Mouse (Mus musculus): Measurements from ENCODE around the gene Tgfbr2. TPM values are rescaled to one million over a fixed set of nuclear protein-coding genes. Genes with fewer than 3 reads are reported as not detected.

The Tgfbr2 gene
- total RNA-seq (2022), result 10 to 100 TPM; 33.5 to 39.3 (median 35.0) TPM

GRCm38 (mm10) chr9:116174481-116175461 lies at the start of gene Tgfbr2:
Gene Tgfbr2, minus strand, starts transcription at chr9:116175360.
- DNase-seq (ENCODE audit: low spot score), result peak; percentile 86

GRCm38 (mm10) chr9:116223368-116223767 lies 48.2 kb upstream of the Tgfbr2 start:
- no peak for DNase-seq (ENCODE audit: low spot score)

DNA sequence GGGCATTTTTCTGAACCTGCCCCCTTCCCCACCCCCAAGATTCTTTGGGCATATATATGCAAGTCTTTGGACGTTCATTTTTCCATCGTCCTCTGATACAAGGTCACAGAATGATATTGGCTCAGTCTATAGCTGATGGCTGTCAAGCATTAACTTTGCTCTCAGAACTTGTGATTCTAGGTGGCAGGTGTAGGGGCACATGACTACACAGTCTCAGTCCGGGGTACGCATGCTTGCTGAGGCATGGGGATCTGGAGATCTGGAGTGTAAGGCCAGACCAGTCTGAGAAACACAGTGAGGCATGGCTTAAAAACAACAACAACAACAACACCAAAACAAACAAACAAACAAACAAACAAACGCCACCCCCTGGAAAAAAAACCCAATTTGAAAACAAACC lies 47.5 kb upstream of the Tgfbr2 start:
- no peak for DNase-seq (ENCODE audit: low spot score)

- DNase-seq (ENCODE audit: low spot score), result no peak
Observed at GRCm38 (mm10) chr9:116222000-116222399, 46.8 kb upstream of the Tgfbr2 start.

GRCm38 (mm10) chr9:116221565-116221964 lies 46.4 kb upstream of the Tgfbr2 start:
- DNase-seq (ENCODE audit: low spot score), result no peak

GRCm38 (mm10) chr9:116220616-116221015 lies 45.5 kb upstream of the Tgfbr2 start:
- DNase-seq (ENCODE audit: low spot score), result no peak

GRCm38 (mm10) chr9:116220159-116220515 lies 45.0 kb upstream of the Tgfbr2 start:
- DNase-seq (ENCODE audit: low spot score), result no peak

DNA sequence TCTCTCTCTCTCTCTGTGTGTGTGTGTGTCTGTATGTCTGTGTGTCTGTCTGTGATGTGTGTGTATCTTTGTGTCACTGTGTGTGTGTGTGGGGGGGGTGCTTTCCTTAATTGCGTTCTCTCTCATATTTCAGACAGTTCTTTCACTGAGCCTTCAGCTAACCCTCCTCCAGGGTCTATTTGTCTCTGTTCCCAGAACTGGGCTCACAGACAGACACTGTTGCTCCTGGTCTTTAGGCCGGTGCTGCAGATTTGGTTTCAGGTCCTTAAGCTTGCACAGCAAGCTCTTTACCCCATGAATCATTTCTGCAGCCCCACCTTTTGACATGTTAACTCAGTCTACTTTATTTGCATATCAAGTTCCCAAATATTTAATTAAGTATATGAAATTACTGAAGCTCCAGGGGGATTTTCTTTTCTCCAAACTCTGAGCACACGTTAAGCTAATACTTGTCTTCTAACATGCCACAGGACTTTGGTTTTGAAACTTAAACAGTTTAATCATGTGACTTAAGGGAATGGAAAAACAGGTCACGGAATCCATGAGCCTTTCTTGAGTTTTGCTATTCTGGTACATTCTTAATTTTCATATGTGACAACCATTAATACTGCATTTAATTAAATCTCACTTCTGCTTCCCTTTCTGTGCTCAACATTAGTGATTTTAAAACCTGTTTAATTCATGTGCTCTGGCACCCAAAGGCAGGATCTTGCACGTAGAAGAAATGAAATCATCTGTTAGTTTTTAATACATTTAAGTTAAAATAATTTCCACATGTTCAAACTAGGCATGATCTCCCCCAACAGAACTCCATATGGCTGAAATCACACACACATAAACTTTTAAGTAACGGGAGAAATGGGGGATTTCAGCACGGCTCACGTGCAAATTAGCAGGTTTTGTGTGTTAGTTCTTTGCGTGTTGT lies 44.3 kb upstream of the Tgfbr2 start:
- no peak for DNase-seq (ENCODE audit: low spot score)

- DNase-seq (ENCODE audit: low spot score), result peak; percentile 72
Observed at GRCm38 (mm10) chr9:116218780-116219179, 43.6 kb upstream of the Tgfbr2 start.

GRCm38 (mm10) chr9:116217099-116217498 lies 41.9 kb upstream of the Tgfbr2 start:
- DNase-seq (ENCODE audit: low spot score), result no peak

GRCm38 (mm10) chr9:116216677-116217076 lies 41.5 kb upstream of the Tgfbr2 start:
- DNase-seq (ENCODE audit: low spot score), result no peak

DNA sequence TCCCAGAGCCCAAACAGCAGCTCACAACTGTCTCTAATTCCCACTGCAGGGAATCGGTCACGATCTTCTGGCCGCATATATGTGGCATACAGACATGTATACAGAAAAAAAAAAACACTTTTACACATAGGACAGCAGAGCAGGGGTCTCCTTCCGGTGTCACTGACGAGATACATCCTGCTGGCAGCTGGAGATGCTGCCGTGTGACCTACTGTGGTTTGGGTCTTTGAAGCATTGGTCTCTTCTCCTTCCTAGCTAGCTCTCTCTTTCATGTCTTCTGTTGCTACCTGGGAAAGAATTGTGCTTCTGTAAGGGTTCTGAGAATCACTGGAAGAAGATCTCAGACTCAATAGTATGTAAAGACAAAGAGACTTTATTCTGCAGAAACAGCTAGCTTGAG lies 39.1 kb upstream of the Tgfbr2 start:
- DNase-seq (ENCODE audit: low spot score), result no peak

GRCm38 (mm10) chr9:116212915-116213619 lies 37.9 kb upstream of the Tgfbr2 start:
- DNase-seq (ENCODE audit: low spot score), result peak; percentile 41

- DNase-seq (ENCODE audit: low spot score), result no peak
Observed at GRCm38 (mm10) chr9:116212069-116212468, 36.9 kb upstream of the Tgfbr2 start.

- no peak for DNase-seq (ENCODE audit: low spot score)
Observed at GRCm38 (mm10) chr9:116208169-116208904, 33.2 kb upstream of the Tgfbr2 start.

GRCm38 (mm10) chr9:116206901-116207300 lies 31.7 kb upstream of the Tgfbr2 start:
- DNase-seq (ENCODE audit: low spot score), result no peak

DNA sequence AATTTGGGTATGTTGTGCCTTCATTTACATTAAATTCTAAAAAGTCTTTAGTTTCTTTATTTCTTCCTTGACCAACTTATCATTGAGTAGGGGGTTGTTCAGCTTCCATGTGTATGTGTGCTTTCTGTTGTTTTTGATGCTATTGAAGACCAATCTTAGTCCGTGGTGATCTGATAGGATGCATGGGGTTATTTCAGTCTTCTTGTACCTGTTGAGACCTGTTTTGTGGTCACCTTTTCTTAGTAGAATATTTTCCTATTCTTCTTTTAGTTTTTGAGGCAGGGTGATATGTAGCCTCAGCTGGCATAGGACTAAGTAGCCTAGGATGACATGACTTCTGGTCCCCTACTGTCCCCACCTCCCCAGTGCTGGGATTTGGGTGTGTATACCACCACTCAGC lies 28.5 kb upstream of the Tgfbr2 start:
- DNase-seq (ENCODE audit: low spot score), result no peak

- DNase-seq (ENCODE audit: low spot score), result no peak
Observed at GRCm38 (mm10) chr9:116199127-116199526, 24.0 kb upstream of the Tgfbr2 start.

DNA sequence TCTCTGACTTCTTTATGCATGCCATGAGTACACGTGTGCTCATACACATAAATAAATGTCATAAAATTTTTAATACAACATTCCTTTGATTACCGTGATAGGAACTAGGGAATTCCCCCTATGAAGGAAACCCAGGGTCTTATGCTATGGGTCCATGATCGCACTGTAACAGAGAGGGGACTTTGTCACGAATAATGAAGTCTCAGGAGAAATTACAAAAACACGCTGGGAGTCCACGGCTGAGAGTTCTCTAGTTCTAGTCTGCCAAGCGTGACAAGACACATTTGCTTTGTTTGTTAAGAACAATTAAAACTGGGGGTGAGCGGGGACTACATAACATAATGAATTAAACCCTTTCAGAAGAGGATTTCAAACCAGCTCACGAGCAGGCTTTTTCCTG lies 23.3 kb upstream of the Tgfbr2 start:
- DNase-seq (ENCODE audit: low spot score), result no peak

DNA sequence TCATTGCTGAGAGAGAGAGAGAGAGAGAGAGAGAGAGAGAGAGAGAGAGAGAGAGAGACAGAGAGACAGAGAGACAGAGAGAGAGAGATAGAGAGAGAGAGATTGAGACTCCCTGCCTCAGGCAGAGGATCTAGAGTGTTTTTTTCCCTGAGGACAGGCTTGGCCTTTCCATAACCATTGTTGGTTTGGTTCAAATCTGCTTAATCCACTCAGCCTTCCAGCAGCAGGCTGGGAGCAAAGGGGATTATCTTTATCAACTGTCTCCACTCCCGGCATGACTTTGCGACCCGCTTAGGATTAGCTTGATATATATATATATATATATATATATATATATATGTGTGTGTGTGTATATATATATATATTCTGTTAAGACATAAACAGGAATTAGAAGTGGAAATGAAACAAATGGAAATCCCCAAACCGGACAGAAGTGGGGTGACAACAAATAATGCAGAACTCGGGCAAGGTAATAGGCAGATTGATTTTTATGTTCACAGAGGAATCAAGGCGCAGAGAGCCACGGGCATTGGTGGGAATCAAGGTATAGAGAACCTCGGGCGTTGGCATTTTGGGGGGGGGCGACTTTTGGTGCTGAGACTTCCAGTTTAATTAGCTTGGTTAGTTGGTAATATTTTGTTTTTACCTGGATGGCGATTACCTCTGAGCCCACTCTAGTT lies 22.5 kb upstream of the Tgfbr2 start:
- no peak for DNase-seq (ENCODE audit: low spot score)

All from heart, adult 8-10 months (tissue).